Mouse (Mus musculus) mature B cell (primary cell): Measurements from ENCODE around the gene C1ql2.

Experiments used
- in situ Hi-C: fragments of 300-500 bp; cut with MboI; formaldehyde crosslinking; loops from 2 replicates; pipeline ENCODE4 v1.14.3; 2019

The C1ql2 gene

GRCm38 (mm10) chr1:120389734-120390133, 49.4 kb downstream of the C1ql2 start:
- in situ Hi-C loops = no loop called here

GRCm38 (mm10) chr1:120390336-120390735, 50.0 kb downstream of the C1ql2 start:
- in situ Hi-C loops = no loop called here
